Mouse (Mus musculus) embryonic facial prominence, embryonic 15.5 days (tissue): Measurements from ENCODE around the gene Jun. TPM values are rescaled to one million over a fixed set of nuclear protein-coding genes. Genes with fewer than 3 reads are reported as not detected.

Source experiments
- ATAC-seq: fragments of 200-750 bp; cut with Nextera tagmentation; 2 replicates; pipeline ENCODE4 v1.8.0; 2017; ENCODE audit warnings: low read depth, moderate TSS enrichment; ENCODE audit not compliant: insufficient number of reproducible peaks, low FRiP score, low TSS enrichment
- H3K27ac ChIP-seq: fragments of 300-500 bp; sonication (generic); replicated peaks from 2 replicates; pipeline ENCODE4 v1.5.1; 2015; ENCODE audit warnings: mild to moderate bottlenecking, inconsistent platforms
- H3K27me3 ChIP-seq: fragments of 300-500 bp; sonication (generic); 2 replicates; pipeline ENCODE4 v1.6.1; 2015; ENCODE audit warnings: inconsistent platforms
- H3K36me3 ChIP-seq: fragments of 300-500 bp; sonication (generic); 2 replicates; pipeline ENCODE4 v1.6.1; 2015; ENCODE audit warnings: mild to moderate bottlenecking, inconsistent platforms
- H3K4me1 ChIP-seq: fragments of 300-500 bp; sonication (generic); 2 replicates; pipeline ENCODE4 v1.6.1; 2015; ENCODE audit warnings: inconsistent platforms
- H3K4me2 ChIP-seq: fragments of 300-500 bp; sonication (generic); replicated peaks from 2 replicates; pipeline ENCODE4 v1.6.1; 2015; ENCODE audit warnings: mild to moderate bottlenecking, inconsistent platforms
- H3K4me3 ChIP-seq: fragments of 300-500 bp; sonication (generic); replicated peaks from 2 replicates; pipeline ENCODE4 v1.5.1; 2015; ENCODE audit warnings: mild to moderate bottlenecking, inconsistent platforms
- H3K9ac ChIP-seq: fragments of 300-500 bp; sonication (generic); 2 replicates; pipeline ENCODE4 v1.6.1; 2015; ENCODE audit warnings: inconsistent platforms
- H3K9me3 ChIP-seq: fragments of 300-500 bp; sonication (generic); replicated peaks from 2 replicates; pipeline ENCODE4 v1.6.1; 2016; ENCODE audit warnings: inconsistent platforms
- WGBS: fragments of 180-500 bp; shearing (Covaris S2); methylation state at CpG from one replicate; pipeline ENCODE4 v1.1.7; 2015; 5-methylcytosine and 5-hydroxymethylcytosine counted together
- polyA plus RNA-seq: library from polyadenylated mRNA; unstranded; fragments of >200 nt; fragmentation: Nextera tagmentation; extraction: Ambion mirVana; gene quantifications from 2 replicates; pipeline ENCODE4 v1.2.1, GENCODE M21; 2015

Gene Jun
- polyA plus RNA-seq, 1 experiment from 2014 or later = 92.4 TPM

GRCm38 (mm10) chr4:95073214-95073750, 21.3 kb upstream of the Jun start:
- no peak overlapping the region for H3K9ac ChIP-seq
- H3K36me3 ChIP-seq = no peaks in the 10 kb centered on the region
- ATAC-seq = no peak
- H3K4me1 ChIP-seq = peaks cover 18% of the 10 kb centered on the region
- H3K4me3 ChIP-seq = no peak overlapping the region
- 30% methylated on average over 10 of the region's 10 CpGs for WGBS
- no peak overlapping the region for H3K4me2 ChIP-seq
- no peaks in the 10 kb centered on the region for H3K9me3 ChIP-seq
- H3K27me3 ChIP-seq = no peaks in the 10 kb centered on the region
- H3K27ac ChIP-seq = peak overlapping the region; percentile 73

- no peak overlapping the region for H3K4me3 ChIP-seq
- H3K27ac ChIP-seq = no peak overlapping the region
- no peak overlapping the region for H3K9ac ChIP-seq
- H3K36me3 ChIP-seq = no peaks in the 10 kb centered on the region
- H3K4me2 ChIP-seq = no peak overlapping the region
- 74% methylated on average over 5 of the region's 5 CpGs for WGBS
- no peak for ATAC-seq
- H3K9me3 ChIP-seq = no peaks in the 10 kb centered on the region
- H3K4me1 ChIP-seq = peaks cover 10% of the 10 kb centered on the region
- H3K27me3 ChIP-seq = no peaks in the 10 kb centered on the region
Measured at GRCm38 (mm10) chr4:95070407-95070806, 18.4 kb upstream of the Jun start.

DNA sequence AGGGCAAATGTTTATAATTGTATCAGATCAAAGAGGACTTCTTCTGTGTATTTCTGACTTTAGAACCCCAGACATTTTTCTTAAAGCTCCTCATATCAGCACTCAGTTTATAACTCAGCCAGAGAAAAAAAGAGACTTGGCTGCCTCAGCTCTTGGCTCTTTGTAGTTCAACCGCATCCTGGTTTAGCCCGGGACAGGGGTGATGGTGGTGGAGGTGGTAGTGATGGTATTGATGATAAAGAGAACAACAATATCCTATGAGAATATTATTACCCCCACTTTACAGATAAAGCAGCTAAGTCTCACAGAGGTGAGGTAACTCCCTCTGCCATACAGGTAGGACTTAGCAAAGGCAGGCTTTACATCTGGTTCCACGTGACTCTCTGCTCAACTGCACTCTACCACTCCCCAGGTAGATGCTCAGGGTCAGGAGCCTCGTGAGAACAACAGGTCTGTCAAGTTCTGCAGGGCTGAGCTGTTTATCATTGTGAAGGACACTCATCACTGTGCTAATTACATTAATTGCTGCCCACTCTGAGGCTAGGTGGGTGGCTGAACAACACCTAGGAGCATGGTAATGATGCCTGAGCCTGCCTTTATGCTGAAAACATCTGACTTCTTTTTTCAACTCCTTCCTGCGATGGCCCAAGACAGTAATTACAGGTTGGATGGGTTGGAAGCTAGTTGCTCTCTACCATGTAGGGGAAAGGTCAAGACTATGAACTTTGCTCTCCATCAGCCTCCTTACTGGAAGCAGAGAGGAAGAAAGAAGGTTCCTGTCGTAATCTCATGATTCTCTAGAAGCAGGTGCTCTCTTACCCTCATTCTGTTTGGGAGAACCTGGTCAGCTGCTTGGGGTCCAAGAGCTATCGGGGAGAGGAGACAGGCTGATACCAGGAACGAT, 16.3 kb upstream of the Jun start:
- no peak; the same call in 1 of the 2 replicates for ATAC-seq
- Histone ChIP-seq H3K4me2 (no peak overlapping the region), H3K27ac (no peak overlapping the region), H3K9me3 (no peaks in the 10 kb centered on the region), H3K4me1 (peaks cover 4% of the 10 kb centered on the region), H3K27me3 (no peaks in the 10 kb centered on the region), H3K4me3 (no peak overlapping the region), H3K9ac (no peak overlapping the region), H3K36me3 (no peaks in the 10 kb centered on the region)
- WGBS = 66% methylated on average over 8 of the region's 8 CpGs

- H3K4me1 ChIP-seq = 0 out of 2 replicates have a peak, but pooled peaks cover 7% of the 10 kb centered on the region
- 90% methylated on average over 2 of the region's 2 CpGs for WGBS
- no peak overlapping the region for H3K27ac ChIP-seq
- no peak overlapping the region for H3K4me3 ChIP-seq
- no peak for ATAC-seq
- no peak overlapping the region for H3K4me2 ChIP-seq
- H3K9ac ChIP-seq = no peak overlapping the region
- no peaks in the 10 kb centered on the region for H3K9me3 ChIP-seq
- no peaks in the 10 kb centered on the region for H3K36me3 ChIP-seq
- H3K27me3 ChIP-seq = no peaks in the 10 kb centered on the region
Measured at GRCm38 (mm10) chr4:95063609-95064210, 11.7 kb upstream of the Jun start.

GRCm38 (mm10) chr4:95062873-95063272, 10.9 kb upstream of the Jun start:
- no peaks in the 10 kb centered on the region for H3K36me3 ChIP-seq
- WGBS = 64% methylated on average over 9 of the region's 9 CpGs
- no peaks in the 10 kb centered on the region for H3K27me3 ChIP-seq
- no peaks in the 10 kb centered on the region for H3K9me3 ChIP-seq
- no peak overlapping the region for H3K4me2 ChIP-seq
- H3K9ac ChIP-seq = no peak overlapping the region
- no peak overlapping the region for H3K27ac ChIP-seq
- no peak overlapping the region for H3K4me3 ChIP-seq
- H3K4me1 ChIP-seq = 0 out of 2 replicates have a peak, but pooled peaks cover 7% of the 10 kb centered on the region
- ATAC-seq = 0 out of 2 replicates have a peak, but pooled peaks have one; percentile 11

- Histone ChIP-seq H3K9me3 (no peaks in the 10 kb centered on the region), H3K4me1 (peaks cover 19% of the 10 kb centered on the region), H3K9ac (no peak overlapping the region), H3K4me2 (no peak overlapping the region), H3K27ac (no peak overlapping the region), H3K4me3 (no peak overlapping the region), H3K36me3 (no peaks in the 10 kb centered on the region), H3K27me3 (no peaks in the 10 kb centered on the region)
- ATAC-seq = no peak
- WGBS = 51% methylated on average over 4 of the region's 4 CpGs
Measured at GRCm38 (mm10) chr4:95057264-95057663, 5.2 kb upstream of the Jun start.

DNA sequence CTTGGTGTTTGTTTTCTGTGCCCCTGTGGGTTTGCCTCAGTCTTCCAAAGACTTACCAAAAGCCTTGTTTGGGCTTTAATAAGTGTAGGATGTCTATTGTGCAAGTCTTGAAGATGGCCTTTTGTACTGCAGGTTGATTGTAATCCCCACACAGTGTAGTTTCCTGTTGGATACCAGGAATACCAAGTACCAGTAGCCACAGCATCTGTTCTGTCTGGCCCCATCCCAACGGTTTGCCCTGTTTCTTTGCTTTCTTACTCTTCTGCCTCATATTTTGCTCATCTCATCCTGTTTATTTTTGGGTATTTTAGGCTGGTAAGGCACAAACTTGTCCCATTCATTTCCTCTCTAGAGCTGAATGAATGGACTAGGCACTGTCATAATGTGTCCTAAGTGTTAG, 3.3 kb upstream of the Jun start:
- Histone ChIP-seq H3K27ac (no peak overlapping the region), H3K4me2 (no peak overlapping the region), H3K4me1 (peaks cover 19% of the 10 kb centered on the region), H3K36me3 (no peaks in the 10 kb centered on the region), H3K9ac (no peak overlapping the region), H3K9me3 (no peaks in the 10 kb centered on the region), H3K27me3 (no peaks in the 10 kb centered on the region), H3K4me3 (no peak overlapping the region)
- no peak for ATAC-seq
- WGBS = 46% methylated on average over 1 of the region's 1 CpGs

GRCm38 (mm10) chr4:95054336-95054735, 2.3 kb upstream of the Jun start:
- WGBS = 44% methylated on average over 4 of the region's 4 CpGs
- Histone ChIP-seq H3K36me3 (no peaks in the 10 kb centered on the region), H3K4me1 (peaks cover 19% of the 10 kb centered on the region), H3K4me2 (0 out of 2 replicates have a peak overlapping the region, but pooled peaks have one; percentile 85), H3K27ac (no peak overlapping the region; the same call in 1 of the 2 replicates), H3K4me3 (no peak overlapping the region), H3K9me3 (no peaks in the 10 kb centered on the region), H3K27me3 (no peaks in the 10 kb centered on the region), H3K9ac (no peak overlapping the region)
- no peak for ATAC-seq

- Histone ChIP-seq H3K4me3 (peak overlapping the region; percentile 79), H3K4me1 (peaks cover 23% of the 10 kb centered on the region), H3K27me3 (no peaks in the 10 kb centered on the region), H3K4me2 (peak overlapping the region; percentile 85), H3K27ac (peak overlapping the region; percentile 100), H3K36me3 (no peaks in the 10 kb centered on the region), H3K9me3 (no peaks in the 10 kb centered on the region), H3K9ac (0 out of 2 replicates have a peak overlapping the region, but pooled peaks have one; percentile 6)
- ATAC-seq = no peak
- WGBS = 2% methylated on average over 6 of the region's 6 CpGs
Measured at GRCm38 (mm10) chr4:95053791-95054117, 1.7 kb upstream of the Jun start.

DNA sequence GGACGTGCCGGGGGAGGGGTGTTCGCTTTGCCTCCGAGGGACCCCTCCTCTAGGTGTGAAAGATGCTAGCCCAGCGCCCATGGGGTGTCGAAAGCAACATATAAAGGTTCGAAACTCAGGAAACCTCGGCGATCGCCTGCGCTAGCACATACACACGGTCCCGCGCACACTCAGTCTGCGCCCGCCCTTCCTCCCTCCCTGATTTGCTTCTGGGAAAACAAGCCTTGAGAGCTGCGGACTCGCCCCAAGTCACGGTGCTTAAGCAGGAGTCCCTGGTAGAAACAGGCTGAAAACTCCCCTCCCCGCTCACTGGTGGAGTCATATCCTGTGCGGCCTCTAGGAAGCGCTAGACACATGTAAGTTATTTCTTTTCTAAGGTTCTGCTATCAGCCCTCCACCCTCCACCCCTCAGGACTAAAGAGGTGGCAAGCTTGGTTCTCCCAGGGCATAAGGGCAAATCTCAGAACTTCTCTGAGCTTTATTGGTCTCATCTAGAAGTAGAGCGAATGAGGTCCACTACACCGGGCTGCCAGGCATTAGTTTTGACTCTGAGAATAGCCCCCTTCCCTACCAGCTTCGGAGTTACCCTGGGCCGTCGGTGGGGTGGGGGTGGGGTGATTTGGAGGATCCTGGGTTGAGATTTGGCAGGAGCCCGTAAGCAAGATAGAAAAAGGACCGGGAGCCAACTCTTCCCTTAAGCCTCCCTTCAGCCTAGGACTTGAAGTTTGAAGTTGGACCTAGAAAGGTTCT, 1.2 kb upstream of the Jun start:
- no peaks in the 10 kb centered on the region for H3K36me3 ChIP-seq

More for the DNA sequence above, 1.2 kb upstream of the Jun start:
- H3K9ac ChIP-seq = peak overlapping the region; percentile 73
- peak overlapping the region; percentile 79 for H3K4me3 ChIP-seq
- peak overlapping the region; percentile 85 for H3K4me2 ChIP-seq
- H3K4me1 ChIP-seq = peaks cover 25% of the 10 kb centered on the region
- peak overlapping the region; percentile 100 for H3K27ac ChIP-seq
- under 1% methylated on average over 29 of the region's 29 CpGs for WGBS
- no peaks in the 10 kb centered on the region for H3K9me3 ChIP-seq
- peak; percentile 71 for ATAC-seq
- H3K27me3 ChIP-seq = no peaks in the 10 kb centered on the region
